Mouse (Mus musculus) olfactory bulb, adult 2 months (tissue): ENCODE results near the gene Slc22a5. TPM values are rescaled to one million over a fixed set of nuclear protein-coding genes. Genes with fewer than 3 reads are reported as not detected.

Source experiments
- H3K27ac ChIP-seq: fragments of 200-500 bp; 2 replicates; pipeline ENCODE4 v1.5.1; 2012; ENCODE audit warnings: low read depth, low read length; ENCODE audit not compliant: insufficient read depth
- H3K4me1 ChIP-seq: fragments of 200-500 bp; 2 replicates; pipeline ENCODE4 v1.6.1; 2012; ENCODE audit warnings: low read length; ENCODE audit not compliant: control insufficient read depth, insufficient read depth
- H3K4me3 ChIP-seq: fragments of 200-500 bp; 2 replicates; pipeline ENCODE4 v1.5.1; 2012; ENCODE audit warnings: mild to moderate bottlenecking, low read depth, low read length, moderate library complexity; ENCODE audit not compliant: insufficient read depth
- CTCF ChIP-seq: fragments of 200-500 bp; IDR thresholded peaks from 2 replicates; pipeline ENCODE4 v1.5.1; 2012; ENCODE audit warnings: low read depth, mild to moderate bottlenecking, low read length, moderate library complexity; ENCODE audit not compliant: insufficient read depth
- POLR2A ChIP-seq: fragments of 200-500 bp; IDR thresholded peaks from 2 replicates; pipeline ENCODE4 v1.6.1; 2012; ENCODE audit warnings: mild to moderate bottlenecking, low read depth, low read length, moderate library complexity; ENCODE audit not compliant: insufficient read depth
- WGBS: fragments of 180-500 bp; shearing (Covaris S2); methylation state at CpG from one replicate; pipeline ENCODE4 v1.1.7; 2018; 5-methylcytosine and 5-hydroxymethylcytosine counted together
- polyA plus RNA-seq: library from polyadenylated mRNA; stranded (reverse); fragments of >200 nt; gene quantifications from 2 replicates; pipeline ENCODE4 v1.2.4, GENCODE M21; 2012; ENCODE audit warnings: low replicate concordance; ENCODE audit not compliant: missing spikeins, insufficient read depth, insufficient read length

The Slc22a5 gene
- polyA plus RNA-seq, 1 experiment = not detected

GRCm38 (mm10) chr11:53825409-53825808 is 66.1 kb downstream of the Slc22a5 start:
- H3K4me3 ChIP-seq = no peak overlapping the region
- 90% methylated on average over 4 of the region's 4 CpGs for WGBS
- H3K4me1 ChIP-seq = no peaks in the 10 kb centered on the region
- H3K27ac ChIP-seq = no peak overlapping the region
- TF ChIP-seq CTCF (no peak), POLR2A (no peak)

DNA sequence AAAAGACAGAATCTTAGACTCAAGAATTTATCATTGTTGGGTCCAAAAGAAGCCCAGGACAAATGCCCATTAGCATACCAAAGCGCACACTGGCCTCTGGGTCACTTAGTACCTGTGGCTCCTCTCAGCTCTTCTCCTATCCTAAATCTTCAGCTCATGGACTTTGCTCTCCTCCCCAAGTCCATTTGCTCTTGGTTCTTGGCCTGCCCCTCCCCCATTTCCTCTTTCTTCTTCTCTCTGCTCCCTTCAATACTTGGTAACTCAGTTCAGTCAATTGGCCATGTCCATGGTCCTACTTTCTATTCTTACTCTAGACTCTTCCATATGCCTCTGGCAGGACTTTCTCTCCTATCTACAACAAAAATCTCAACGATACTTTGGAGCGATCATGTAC is 69.5 kb downstream of the Slc22a5 start:
- WGBS = 97% methylated on average over 3 of the region's 3 CpGs
- no peak overlapping the region for H3K27ac ChIP-seq
- TF ChIP-seq CTCF (no peak), POLR2A (no peak)

DNA sequence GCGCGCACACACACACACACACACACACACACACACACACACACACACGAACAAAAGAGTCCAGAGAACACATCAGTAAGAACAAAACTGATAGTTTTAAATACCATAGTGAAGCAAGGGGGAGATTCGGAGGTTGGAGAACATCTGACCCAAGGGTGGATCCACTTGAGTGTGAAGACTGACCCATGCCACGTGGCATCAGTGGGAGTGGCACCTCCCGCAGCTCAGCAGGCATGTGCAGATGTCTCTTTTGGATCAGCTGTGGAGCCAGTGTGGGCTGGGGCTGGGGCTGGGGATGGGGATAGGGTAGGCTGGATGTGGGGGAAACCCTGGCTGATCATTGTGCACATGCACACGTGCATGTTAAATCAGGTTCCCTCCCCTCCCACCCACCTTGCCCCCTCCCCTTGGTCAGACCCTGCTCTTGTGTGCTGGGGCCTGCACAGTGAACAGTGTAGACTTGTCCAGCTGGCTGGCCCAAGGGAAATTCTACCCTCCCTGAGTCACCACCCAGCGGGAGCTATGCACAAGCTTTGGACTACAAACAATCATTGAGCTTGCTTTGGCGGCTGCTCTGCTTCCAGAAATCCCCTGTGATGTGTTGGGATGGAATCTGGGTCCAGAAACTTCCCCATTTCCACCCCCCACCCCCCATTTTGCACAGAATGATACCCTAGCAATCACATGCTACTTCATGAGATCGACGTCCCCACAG is 70.1 kb downstream of the Slc22a5 start:
- H3K4me3 ChIP-seq = no peak overlapping the region
- TF ChIP-seq POLR2A = no peak
- TF ChIP-seq CTCF = no peak
- WGBS = 74% methylated on average over 11 of the region's 11 CpGs
- no peak overlapping the region for H3K27ac ChIP-seq
- no peaks in the 10 kb centered on the region for H3K4me1 ChIP-seq

More for the DNA sequence above, 69.5 kb downstream of the Slc22a5 start:
- Histone ChIP-seq H3K4me3 (no peak overlapping the region), H3K4me1 (no peaks in the 10 kb centered on the region)

GRCm38 (mm10) chr11:53820516-53821170 is 70.8 kb downstream of the Slc22a5 start:
- Histone ChIP-seq H3K4me3 (no peak overlapping the region), H3K4me1 (no peaks in the 10 kb centered on the region), H3K27ac (no peak overlapping the region)
- TF ChIP-seq POLR2A = no peak
- no peak for TF ChIP-seq CTCF
- WGBS = 96% methylated on average over 13 of the region's 13 CpGs

DNA sequence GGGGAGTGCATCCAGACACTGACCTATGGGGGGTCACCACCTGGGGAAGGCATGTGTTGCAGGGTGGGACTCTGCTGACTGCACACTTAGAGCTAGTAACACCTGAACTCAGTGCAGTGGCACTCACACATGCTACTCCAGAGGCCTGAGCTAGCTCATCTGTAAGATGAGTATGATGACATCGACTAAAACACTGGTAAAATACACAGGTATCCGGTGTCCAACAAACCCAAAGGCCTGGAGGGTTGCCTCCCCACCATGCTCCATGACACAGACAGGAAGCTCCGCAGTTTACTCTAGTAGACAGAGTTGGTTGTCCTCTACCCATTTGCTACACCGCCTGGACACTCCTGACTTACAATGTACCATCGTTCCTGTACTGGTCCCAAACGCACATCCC is 71.9 kb downstream of the Slc22a5 start:
- TF ChIP-seq CTCF (no peak), POLR2A (no peak)
- WGBS = 93% methylated on average over 6 of the region's 6 CpGs
- Histone ChIP-seq H3K4me3 (no peak overlapping the region), H3K27ac (no peak overlapping the region), H3K4me1 (no peaks in the 10 kb centered on the region)

DNA sequence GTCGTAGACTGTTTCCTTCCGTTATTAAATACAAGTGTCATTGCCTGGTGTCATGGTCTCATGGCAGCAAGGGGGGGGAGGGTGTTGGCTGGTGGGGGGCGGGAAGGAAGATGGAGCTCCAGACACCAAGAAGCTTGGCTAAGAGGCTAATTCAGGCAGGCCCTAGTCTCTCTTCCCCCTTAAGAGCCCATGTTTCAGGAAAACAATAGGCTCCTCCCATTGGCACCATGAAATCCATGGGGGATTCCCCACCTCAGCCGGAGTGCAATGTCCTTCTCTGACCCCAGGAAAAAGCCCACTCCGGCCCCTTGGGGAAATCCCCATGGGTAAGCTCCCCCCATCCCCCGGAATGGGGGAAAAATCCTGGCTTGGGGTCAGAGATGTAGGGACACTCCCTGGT is 72.7 kb downstream of the Slc22a5 start:
- 67% methylated on average over 6 of the region's 6 CpGs for WGBS
- no peak overlapping the region for H3K27ac ChIP-seq
- H3K4me3 ChIP-seq = no peak overlapping the region
- no peak for TF ChIP-seq CTCF
- no peak for TF ChIP-seq POLR2A
- H3K4me1 ChIP-seq = no peaks in the 10 kb centered on the region

DNA sequence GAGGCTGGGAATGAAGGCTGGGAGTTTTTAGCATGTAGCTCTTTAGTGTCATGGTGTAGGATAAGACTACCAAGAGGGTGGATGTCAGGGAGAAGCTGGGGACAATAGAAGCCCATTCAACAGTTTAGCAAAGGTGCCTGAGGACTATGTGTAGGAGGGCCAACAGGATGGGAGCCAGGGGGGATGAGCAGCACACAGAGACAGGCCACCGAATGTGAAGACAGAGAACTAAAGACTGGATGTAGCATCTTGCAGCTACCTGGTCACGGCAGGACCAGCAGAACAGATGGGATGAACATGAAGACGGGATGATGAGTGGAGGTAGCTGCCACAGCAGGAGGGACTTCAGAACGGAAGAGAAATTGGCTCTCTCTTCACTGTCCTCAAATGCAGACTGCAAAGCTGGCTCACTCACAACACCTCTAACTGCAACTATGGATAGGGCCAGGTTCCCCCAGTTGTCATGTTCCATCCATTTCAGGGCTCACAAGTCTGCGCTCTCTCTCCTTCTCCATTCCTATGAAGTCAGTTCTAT is 74.6 kb downstream of the Slc22a5 start:
- Histone ChIP-seq H3K27ac (no peak overlapping the region), H3K4me1 (no peaks in the 10 kb centered on the region), H3K4me3 (no peak overlapping the region)
- TF ChIP-seq CTCF (no peak), POLR2A (no peak)
- WGBS = 94% methylated on average over 5 of the region's 5 CpGs

- Histone ChIP-seq H3K4me1 (no peaks in the 10 kb centered on the region), H3K4me3 (no peak overlapping the region), H3K27ac (no peak overlapping the region)
- no peak for TF ChIP-seq POLR2A
- no peak for TF ChIP-seq CTCF
- 61% methylated on average over 3 of the region's 3 CpGs for WGBS
Measured at GRCm38 (mm10) chr11:53814810-53815209, 76.7 kb downstream of the Slc22a5 start.

Other genes with a start within 250 kb of the Slc22a5 start
- 76.9 TPM in 1 of 2 replicates, not detected in the other for gene Rad50, start 184.3 kb downstream of the Slc22a5 start, polyA plus RNA-seq
- gene Il5, start 170.9 kb downstream of the Slc22a5 start, polyA plus RNA-seq = not detected in 2 replicates
- not detected in 2 replicates for gene Irf1, start 121.6 kb downstream of the Slc22a5 start, polyA plus RNA-seq
- not detected in 2 replicates for gene Gm17334, start 118.5 kb downstream of the Slc22a5 start, polyA plus RNA-seq
- gene Gm12216, start 32.4 kb downstream of the Slc22a5 start, polyA plus RNA-seq = not detected in 2 replicates
- not detected in 2 replicates for gene Slc22a21, start 88.7 kb upstream of the Slc22a5 start, polyA plus RNA-seq
- not detected in 2 replicates for gene Slc22a4, start 136.4 kb upstream of the Slc22a5 start, polyA plus RNA-seq
- gene Pdlim4, start 177.4 kb upstream of the Slc22a5 start, polyA plus RNA-seq = not detected in 2 replicates
- not detected in 2 replicates for gene P4ha2, start 208.4 kb upstream of the Slc22a5 start, polyA plus RNA-seq